Mouse (Mus musculus): ENCODE measurements around the gene Ppp1r14a. TPM values are rescaled to one million over a fixed set of nuclear protein-coding genes. Genes with fewer than 3 reads are reported as not detected.

The Ppp1r14a gene
- 21.8 and 41.9 TPM in 2 replicates for polyA plus RNA-seq (2012; rRNA removed)

DNA sequence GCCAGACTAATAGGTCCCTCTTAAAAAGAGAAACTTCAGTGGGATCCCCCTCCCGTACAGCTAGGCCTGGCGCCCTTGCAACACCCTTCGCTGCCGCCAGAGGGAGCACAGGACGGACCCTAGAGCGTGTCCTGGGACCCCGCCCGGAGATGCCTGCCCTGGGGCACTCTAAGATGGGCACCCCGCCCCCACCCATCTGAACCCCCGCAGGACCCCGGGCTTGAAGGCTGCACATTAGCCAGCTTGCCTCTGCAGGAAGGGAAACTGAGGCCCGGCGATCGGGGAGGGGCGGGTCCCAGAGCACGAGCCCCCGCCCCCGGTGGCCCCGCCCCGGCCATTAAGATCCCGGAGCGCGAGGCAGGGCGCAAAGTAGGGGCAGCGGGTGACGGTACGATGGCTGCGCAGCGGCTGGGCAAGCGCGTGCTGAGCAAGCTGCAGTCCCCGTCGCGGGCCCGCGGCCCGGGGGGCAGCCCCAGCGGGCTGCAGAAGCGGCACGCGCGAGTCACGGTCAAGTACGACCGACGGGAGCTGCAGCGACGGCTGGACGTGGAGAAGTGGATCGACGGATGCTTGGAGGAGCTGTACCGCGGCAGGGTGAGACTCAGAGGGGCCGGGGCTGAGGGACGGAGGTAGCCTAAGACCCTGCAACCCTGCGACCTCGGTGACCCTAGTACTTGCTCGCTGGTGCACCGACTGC, at the start of gene Ppp1r14a:
Gene Ppp1r14a (plus strand): TSS at position 367 of the 697 bp plus-strand sequence.

GRCm38 (mm10) chr7:29248261-29248841, 40.8 kb upstream of the Ppp1r14a start, which contains the start of gene 2200002D01Rik:
Gene 2200002D01Rik (minus strand): TSS chr7:29248466.

DNA sequence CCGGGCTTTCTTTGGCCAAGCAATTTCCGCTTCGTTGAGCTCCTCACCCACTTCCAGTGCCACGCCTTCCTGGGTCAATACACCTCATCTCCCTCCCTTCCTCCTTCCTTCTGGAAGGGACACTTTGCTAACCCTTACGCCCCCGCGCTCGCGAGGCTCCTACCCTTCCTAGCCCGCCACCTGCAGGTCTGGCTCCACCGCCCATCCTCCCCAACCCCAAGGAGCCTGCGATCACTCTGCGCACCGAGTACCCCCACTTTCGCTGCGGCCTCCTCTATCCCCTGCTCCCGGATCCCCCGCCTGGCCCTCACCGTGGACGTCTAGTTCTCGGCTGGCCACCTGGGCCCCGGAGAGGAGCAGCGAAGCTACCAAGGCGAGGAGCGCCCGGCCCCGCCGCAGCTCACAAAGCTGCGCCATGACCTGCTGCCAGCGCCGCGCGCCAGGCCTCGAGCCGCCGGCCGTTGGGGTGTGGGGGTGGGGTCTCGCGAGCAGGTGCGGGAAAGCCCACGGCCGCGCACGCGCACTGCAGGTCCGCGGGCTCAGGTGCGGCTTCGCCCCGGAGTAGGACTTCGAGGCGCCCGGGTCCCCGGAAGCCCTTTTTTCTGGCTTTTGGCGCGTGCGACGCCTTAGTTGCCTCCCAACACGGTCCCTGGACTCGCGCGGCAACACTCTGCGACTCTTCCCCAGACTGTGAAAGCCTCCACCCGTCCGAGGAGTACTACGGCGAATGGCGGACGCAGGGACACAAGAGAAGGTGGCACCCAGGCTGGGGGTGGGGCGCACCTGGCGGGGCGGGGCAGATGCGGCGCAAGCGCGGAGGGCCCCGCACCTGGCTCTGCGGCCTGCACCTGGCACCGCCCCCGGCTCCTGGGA, 7.7 kb upstream of the Ppp1r14a start, which contains the start of gene Spint2:
Gene Spint2 (minus strand): TSS at position 712 of the 873 bp plus-strand sequence.

DNA sequence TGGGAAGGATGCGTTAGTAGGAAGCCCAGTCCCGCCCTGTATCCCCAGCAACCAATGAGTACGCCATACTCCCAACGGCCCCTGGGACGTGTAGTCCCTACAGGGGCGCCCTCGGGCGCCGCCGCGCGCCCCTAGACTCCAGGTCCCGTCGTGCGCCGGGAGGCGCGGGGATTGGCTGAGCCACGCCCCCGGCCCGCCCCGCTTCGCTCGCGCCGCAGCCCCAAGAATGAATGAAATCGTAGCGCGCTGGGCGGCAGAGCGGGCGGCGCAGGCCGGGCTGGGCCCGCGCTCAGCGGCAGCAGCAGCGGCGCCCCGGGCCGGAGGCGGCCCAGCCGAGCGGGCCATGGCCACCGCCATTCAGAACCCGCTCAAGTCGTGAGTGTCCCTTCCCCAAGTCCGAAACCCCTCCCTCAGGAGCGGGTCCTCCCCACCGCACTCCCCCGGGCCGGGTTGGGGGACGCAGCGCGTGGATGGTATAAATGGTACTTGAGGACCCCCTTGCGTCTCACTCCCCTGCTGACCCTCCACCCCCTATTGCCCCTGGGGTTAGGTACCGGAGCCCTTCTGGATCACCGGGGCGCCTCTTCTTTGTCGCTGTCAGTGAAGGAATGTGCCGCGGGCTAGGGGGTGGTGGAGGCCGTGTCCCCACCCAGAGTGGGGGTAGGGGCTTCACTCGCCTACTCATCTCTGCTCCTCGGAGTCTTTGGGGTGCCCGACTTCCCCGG, 14.8 kb downstream of the Ppp1r14a start, which contains the start of gene Dpf1:
Gene Dpf1 (plus strand): TSS at position 214 of the 725 bp plus-strand sequence.

Other genes with a start within 250 kb of the Ppp1r14a start
- 2.2 and 7.1 TPM in 2 replicates for gene Ryr1, start 164.1 kb upstream of the Ppp1r14a start, polyA plus RNA-seq (2012; rRNA removed)
- gene Rasgrp4, start 154.5 kb upstream of the Ppp1r14a start, polyA plus RNA-seq (2012; rRNA removed): 2.3 and 3.5 TPM in 2 replicates
- gene Fam98c, start 133.1 kb upstream of the Ppp1r14a start, polyA plus RNA-seq (2012; rRNA removed): 14.3 and 23.2 TPM in 2 replicates
- gene Ggn, start 119.1 kb upstream of the Ppp1r14a start, polyA plus RNA-seq (2012; rRNA removed): 0.76 and 0.84 TPM in 2 replicates
- gene Spred3, start 118.9 kb upstream of the Ppp1r14a start, polyA plus RNA-seq (2012; rRNA removed): 16.9 and 19.6 TPM in 2 replicates
- gene Psmd8, start 108.6 kb upstream of the Ppp1r14a start, polyA plus RNA-seq (2012; rRNA removed): 232 and 263 TPM in 2 replicates
- 1.3 and 2.1 TPM in 2 replicates for gene Catsperg1, start 75.3 kb upstream of the Ppp1r14a start, polyA plus RNA-seq (2012; rRNA removed)
- 1.0 and 2.1 TPM in 2 replicates for gene Kcnk6, start 56.8 kb upstream of the Ppp1r14a start, polyA plus RNA-seq (2012; rRNA removed)
- gene Yif1b, start 51.0 kb upstream of the Ppp1r14a start, polyA plus RNA-seq (2012; rRNA removed): 31.7 and 57.8 TPM in 2 replicates
- 1.4 and 4.8 TPM in 2 replicates for gene 2200002D01Rik, start 40.8 kb upstream of the Ppp1r14a start, polyA plus RNA-seq (2012; rRNA removed)
- gene Spint2, start 7.4 kb upstream of the Ppp1r14a start, polyA plus RNA-seq (2012; rRNA removed): 25.7 and 29.7 TPM in 2 replicates
- gene Dpf1, start 14.6 kb downstream of the Ppp1r14a start, polyA plus RNA-seq (2012; rRNA removed): 40.1 and 89.5 TPM in 2 replicates
- gene Sipa1l3, start 229.3 kb downstream of the Ppp1r14a start, polyA plus RNA-seq (2012; rRNA removed): 21.1 and 23.0 TPM in 2 replicates